Mouse (Mus musculus) kidney, embryonic 14.5 days (tissue): ENCODE results near the gene Igfn1. TPM values are rescaled to one million over a fixed set of nuclear protein-coding genes. Genes with fewer than 3 reads are reported as not detected.

Experiments used
- ATAC-seq: fragments of 200-750 bp; cut with Nextera tagmentation; 2 replicates; pipeline ENCODE4 v1.8.0; 2017; ENCODE audit warnings: moderate number of reproducible peaks, mild to moderate bottlenecking, moderate TSS enrichment, moderate library complexity; ENCODE audit not compliant: low FRiP score, low TSS enrichment
- H3K27ac ChIP-seq: fragments of 300-500 bp; sonication (generic); 2 replicates; pipeline ENCODE4 v1.5.1; 2014; ENCODE audit warnings: low read depth, mild to moderate bottlenecking, low read length, moderate library complexity, mixed read lengths
- H3K27me3 ChIP-seq: fragments of 300-500 bp; sonication (generic); 2 replicates; pipeline ENCODE4 v1.6.1; 2014; ENCODE audit warnings: mild to moderate bottlenecking, low read length; ENCODE audit not compliant: control insufficient read depth, insufficient read depth
- H3K36me3 ChIP-seq: fragments of 300-500 bp; sonication (generic); 2 replicates; pipeline ENCODE4 v1.6.1; 2014; ENCODE audit warnings: low read length, mixed read lengths; ENCODE audit not compliant: control insufficient read depth, insufficient read depth
- H3K4me1 ChIP-seq: fragments of 300-500 bp; sonication (generic); 2 replicates; pipeline ENCODE4 v1.6.1; 2014; ENCODE audit warnings: low read length, mixed read lengths; ENCODE audit not compliant: control insufficient read depth, insufficient read depth
- H3K4me2 ChIP-seq: fragments of 300-500 bp; sonication (generic); replicated peaks from 2 replicates; pipeline ENCODE4 v1.6.1; 2014; ENCODE audit warnings: low read depth, mild to moderate bottlenecking, low read length
- H3K4me3 ChIP-seq: fragments of 300-500 bp; sonication (generic); 2 replicates; pipeline ENCODE4 v1.5.1; 2014; ENCODE audit warnings: mild to moderate bottlenecking, low read length
- H3K9ac ChIP-seq: fragments of 300-500 bp; sonication (generic); 2 replicates; pipeline ENCODE4 v1.6.1; 2014; ENCODE audit warnings: low read depth, mild to moderate bottlenecking, low read length, moderate library complexity
- H3K9me3 ChIP-seq: fragments of 300-500 bp; sonication (generic); 2 replicates; pipeline ENCODE4 v1.6.1; 2016; ENCODE audit warnings: low read length; ENCODE audit not compliant: control insufficient read depth
- WGBS: fragments of 180-500 bp; shearing (Covaris S2); extraction: QIAGEN DNeasy Blood & Tissue Kit; methylation state at CpG from one replicate; pipeline ENCODE4 v1.1.7; 2014; 5-methylcytosine and 5-hydroxymethylcytosine counted together
- polyA plus RNA-seq: library from polyadenylated mRNA; unstranded; fragments of >200 nt; fragmentation: Nextera tagmentation; extraction: Ambion mirVana; gene quantifications from 2 replicates; pipeline ENCODE4 v1.2.1, GENCODE M21; 2014

Gene Igfn1
- polyA plus RNA-seq, 1 experiment from 2014 or later = not detected

- Histone ChIP-seq H3K4me3 (no peak overlapping the region), H3K36me3 (no peaks in the 10 kb centered on the region), H3K27ac (no peak overlapping the region), H3K27me3 (no peaks in the 10 kb centered on the region), H3K4me2 (no peak overlapping the region), H3K9me3 (no peaks in the 10 kb centered on the region), H3K4me1 (no peaks in the 10 kb centered on the region), H3K9ac (no peak overlapping the region)
- peak; percentile 43; the same call in 1 of the 2 replicates for ATAC-seq
- 45% methylated on average over 18 of the region's 18 CpGs for WGBS
Observed at GRCm38 (mm10) chr1:135933704-135934293, 72.3 kb downstream of the Igfn1 start.

- Histone ChIP-seq H3K27ac (no peak overlapping the region), H3K4me1 (no peaks in the 10 kb centered on the region), H3K4me3 (no peak overlapping the region), H3K27me3 (no peaks in the 10 kb centered on the region), H3K9ac (no peak overlapping the region), H3K9me3 (no peaks in the 10 kb centered on the region), H3K36me3 (no peaks in the 10 kb centered on the region), H3K4me2 (no peak overlapping the region)
- 54% methylated on average over 3 of the region's 3 CpGs for WGBS
- ATAC-seq = no peak
Observed at GRCm38 (mm10) chr1:135929876-135930275, 76.3 kb downstream of the Igfn1 start.

GRCm38 (mm10) chr1:135925848-135926247 is 80.3 kb downstream of the Igfn1 start:
- H3K27ac ChIP-seq = no peak overlapping the region
- H3K9ac ChIP-seq = no peak overlapping the region
- no peak for ATAC-seq
- peaks cover 14% of the 10 kb centered on the region; the same call in 1 of the 2 replicates for H3K27me3 ChIP-seq
- H3K4me2 ChIP-seq = no peak overlapping the region
- 72% methylated on average over 5 of the region's 5 CpGs for WGBS
- H3K36me3 ChIP-seq = no peaks in the 10 kb centered on the region
- no peaks in the 10 kb centered on the region for H3K9me3 ChIP-seq
- H3K4me1 ChIP-seq = no peaks in the 10 kb centered on the region
- no peak overlapping the region for H3K4me3 ChIP-seq

- H3K27ac ChIP-seq = no peak overlapping the region
- no peaks in the 10 kb centered on the region for H3K36me3 ChIP-seq
- no peak for ATAC-seq
- no peak overlapping the region for H3K4me3 ChIP-seq
- 68% methylated on average over 5 of the region's 5 CpGs for WGBS
- no peaks in the 10 kb centered on the region for H3K4me1 ChIP-seq
- no peak overlapping the region for H3K4me2 ChIP-seq
- H3K27me3 ChIP-seq = peaks cover 27% of the 10 kb centered on the region
- no peaks in the 10 kb centered on the region for H3K9me3 ChIP-seq
- no peak overlapping the region for H3K9ac ChIP-seq
Observed at GRCm38 (mm10) chr1:135924377-135924994, 81.7 kb downstream of the Igfn1 start.

GRCm38 (mm10) chr1:135923229-135923628 is 82.9 kb downstream of the Igfn1 start:
- peaks cover 40% of the 10 kb centered on the region for H3K27me3 ChIP-seq
- no peak overlapping the region for H3K4me2 ChIP-seq
- H3K4me3 ChIP-seq = no peak overlapping the region
- ATAC-seq = no peak
- 80% methylated on average over 7 of the region's 7 CpGs for WGBS
- H3K36me3 ChIP-seq = no peaks in the 10 kb centered on the region
- no peak overlapping the region for H3K9ac ChIP-seq
- H3K9me3 ChIP-seq = no peaks in the 10 kb centered on the region
- H3K27ac ChIP-seq = no peak overlapping the region
- no peaks in the 10 kb centered on the region for H3K4me1 ChIP-seq

GRCm38 (mm10) chr1:135918644-135919407 is 87.3 kb downstream of the Igfn1 start, which contains the start of gene Pkp1:
TSS of gene Pkp1 (minus strand) at chr1:135919207.
- ATAC-seq = peak; percentile 72

GRCm38 (mm10) chr1:135917206-135917605 is 88.9 kb downstream of the Igfn1 start:
- no peaks in the 10 kb centered on the region for H3K4me1 ChIP-seq
- H3K27ac ChIP-seq = no peak overlapping the region
- no peak overlapping the region for H3K4me3 ChIP-seq
- no peak for ATAC-seq
- H3K9me3 ChIP-seq = no peaks in the 10 kb centered on the region
- H3K36me3 ChIP-seq = no peaks in the 10 kb centered on the region
- H3K9ac ChIP-seq = no peak overlapping the region
- H3K27me3 ChIP-seq = peaks cover 54% of the 10 kb centered on the region
- H3K4me2 ChIP-seq = no peak overlapping the region
- WGBS = 13% methylated on average over 5 of the region's 5 CpGs

More at GRCm38 (mm10) chr1:135918644-135919407, 87.3 kb downstream of the Igfn1 start, which contains the start of gene Pkp1:
- H3K4me3 ChIP-seq = peak within 1 kb of the TSS; percentile 24
- H3K4me1 ChIP-seq = no peaks in the 10 kb centered on the region
- no peaks in the 10 kb centered on the region for H3K36me3 ChIP-seq
- no peak within 1 kb of the TSS for H3K27ac ChIP-seq
- H3K4me2 ChIP-seq = peak within 1 kb of the TSS; percentile 37
- H3K9me3 ChIP-seq = no peaks in the 10 kb centered on the region
- 1% methylated on average over 66 of the region's 67 CpGs for WGBS
- peaks cover 59% of the 10 kb centered on the region for H3K27me3 ChIP-seq
- H3K9ac ChIP-seq = no peak within 1 kb of the TSS; the same call in 1 of the 2 replicates

- Histone ChIP-seq H3K9ac (no peak overlapping the region), H3K27me3 (peaks cover 49% of the 10 kb centered on the region), H3K36me3 (no peaks in the 10 kb centered on the region), H3K4me3 (no peak overlapping the region), H3K4me2 (no peak overlapping the region), H3K4me1 (no peaks in the 10 kb centered on the region), H3K9me3 (no peaks in the 10 kb centered on the region), H3K27ac (no peak overlapping the region)
- ATAC-seq = no peak
- 56% methylated on average over 5 of the region's 5 CpGs for WGBS
Observed at GRCm38 (mm10) chr1:135916486-135917058, 89.6 kb downstream of the Igfn1 start.
